Mouse (Mus musculus) cortical plate, adult 2 months (tissue): Measurements from ENCODE around the gene Zfp619.

Experiments
- CTCF ChIP-seq: fragments of 200-500 bp; IDR thresholded peaks from 2 replicates; pipeline ENCODE4 v1.5.1; 2011; ENCODE audit warnings: mild to moderate bottlenecking, control low read depth, low read length; ENCODE audit not compliant: insufficient read depth; ENCODE audit errors: extremely low read depth
- POLR2A ChIP-seq: fragments of 200-500 bp; IDR thresholded peaks from 2 replicates; pipeline ENCODE4 v1.6.1; 2011; ENCODE audit warnings: mild to moderate bottlenecking, low read length, control low read depth; ENCODE audit not compliant: insufficient read depth; ENCODE audit errors: extremely low read depth

DNA sequence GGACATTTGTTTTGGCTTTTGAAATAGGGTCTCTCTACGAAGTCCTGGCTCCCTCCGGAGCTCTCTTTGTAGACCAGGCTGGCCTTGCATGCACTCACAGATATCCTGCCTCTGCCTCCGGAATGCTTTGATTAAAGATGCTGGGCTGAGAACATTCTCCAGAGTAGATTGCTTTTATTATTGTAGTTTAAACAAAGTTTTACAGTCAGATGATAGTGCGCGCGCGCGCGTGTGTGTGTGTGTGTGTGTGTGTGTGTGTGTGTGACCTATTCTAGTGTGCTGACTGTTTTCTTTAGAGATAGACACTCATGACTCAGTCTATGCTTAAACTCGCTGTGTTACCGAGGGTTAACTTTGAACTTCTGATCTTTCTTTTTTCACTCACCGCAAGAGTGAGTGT is 796 bp downstream of the Zfp619 start:
- TF ChIP-seq CTCF: no peak
- TF ChIP-seq POLR2A: no peak
